Mouse (Mus musculus): Measurements from ENCODE around the gene Tyrobp. TPM values are rescaled to one million over a fixed set of nuclear protein-coding genes. Genes with fewer than 3 reads are reported as not detected.

The Tyrobp gene
- polyA plus RNA-seq, 1 experiment from 2014 or later, result 35.6 TPM

- no peaks in the 10 kb centered on the region for H3K27me3 ChIP-seq (ENCODE audit: control insufficient read depth, insufficient read depth, low read length)
- H3K9ac ChIP-seq, result no peak overlapping the region
- H3K27ac ChIP-seq, result no peak overlapping the region
- no peak overlapping the region for H3K4me3 ChIP-seq (replicated peaks; ENCODE audit: low read length)
- WGBS, result 44% methylated on average over 7 of the region's 7 CpGs
- DNase-seq (ENCODE audit: low spot score) (no peak), ATAC-seq (ENCODE audit: low FRiP score) (no peak)
- no peaks in the 10 kb centered on the region for H3K4me1 ChIP-seq (replicated peaks; ENCODE audit: control insufficient read depth, insufficient read depth, low read length)
- H3K36me3 ChIP-seq (replicated peaks; ENCODE audit: control insufficient read depth, insufficient read depth), result no peaks in the 10 kb centered on the region
- H3K4me2 ChIP-seq (replicated peaks), result no peak overlapping the region
- no peaks in the 10 kb centered on the region for H3K9me3 ChIP-seq (ENCODE audit: control insufficient read depth, low read length)
Observed at GRCm38 (mm10) chr7:30399671-30400070, 13.9 kb upstream of the Tyrobp start.

GRCm38 (mm10) chr7:30402343-30402742, 11.2 kb upstream of the Tyrobp start:
- no peak for DNase-seq (ENCODE audit: low spot score)
- H3K36me3 ChIP-seq (replicated peaks; ENCODE audit: control insufficient read depth, insufficient read depth), result no peaks in the 10 kb centered on the region
- no peak overlapping the region for H3K9ac ChIP-seq
- H3K9me3 ChIP-seq (ENCODE audit: control insufficient read depth, low read length), result no peaks in the 10 kb centered on the region
- 71% methylated on average over 4 of the region's 4 CpGs for WGBS
- no peak for ATAC-seq (ENCODE audit: low FRiP score)
- H3K27ac ChIP-seq, result no peak overlapping the region
- H3K4me1 ChIP-seq (replicated peaks; ENCODE audit: control insufficient read depth, insufficient read depth, low read length), result no peaks in the 10 kb centered on the region
- no peak overlapping the region for H3K4me2 ChIP-seq (replicated peaks)
- H3K4me3 ChIP-seq (replicated peaks; ENCODE audit: low read length), result no peak overlapping the region
- H3K27me3 ChIP-seq (ENCODE audit: control insufficient read depth, insufficient read depth, low read length), result no peaks in the 10 kb centered on the region

GRCm38 (mm10) chr7:30408639-30409038, 4.9 kb upstream of the Tyrobp start:
- ATAC-seq (ENCODE audit: low FRiP score), result no peak

GRCm38 (mm10) chr7:30409789-30410188, 3.8 kb upstream of the Tyrobp start:
- no peak overlapping the region for H3K27ac ChIP-seq
- H3K4me2 ChIP-seq (replicated peaks), result no peak overlapping the region
- ATAC-seq (ENCODE audit: low FRiP score) (no peak), DNase-seq (ENCODE audit: low spot score) (no peak)
- H3K9me3 ChIP-seq (ENCODE audit: control insufficient read depth, low read length), result no peaks in the 10 kb centered on the region
- WGBS, result 87% methylated on average over 2 of the region's 2 CpGs
- no peaks in the 10 kb centered on the region for H3K36me3 ChIP-seq (replicated peaks; ENCODE audit: control insufficient read depth, insufficient read depth)
- H3K4me1 ChIP-seq (replicated peaks; ENCODE audit: control insufficient read depth, insufficient read depth, low read length), result no peaks in the 10 kb centered on the region
- H3K27me3 ChIP-seq (ENCODE audit: control insufficient read depth, insufficient read depth, low read length), result no peaks in the 10 kb centered on the region
- no peak overlapping the region for H3K9ac ChIP-seq
- no peak overlapping the region for H3K4me3 ChIP-seq (replicated peaks; ENCODE audit: low read length)

More at GRCm38 (mm10) chr7:30408639-30409038, 4.9 kb upstream of the Tyrobp start:
- Histone ChIP-seq H3K4me2 (replicated peaks) (no peak overlapping the region), H3K27me3 (ENCODE audit: control insufficient read depth, insufficient read depth, low read length) (no peaks in the 10 kb centered on the region), H3K27ac (no peak overlapping the region), H3K9ac (no peak overlapping the region), H3K4me3 (replicated peaks; ENCODE audit: low read length) (no peak overlapping the region), H3K9me3 (ENCODE audit: control insufficient read depth, low read length) (no peaks in the 10 kb centered on the region), H3K4me1 (replicated peaks; ENCODE audit: control insufficient read depth, insufficient read depth, low read length) (no peaks in the 10 kb centered on the region), H3K36me3 (replicated peaks; ENCODE audit: control insufficient read depth, insufficient read depth) (no peaks in the 10 kb centered on the region)
- 87% methylated on average over 3 of the region's 3 CpGs for WGBS
- DNase-seq (ENCODE audit: low spot score), result no peak

- DNase-seq (ENCODE audit: low spot score), result no peak
- no peak overlapping the region for H3K4me2 ChIP-seq (replicated peaks)
- WGBS, result 73% methylated on average over 3 of the region's 3 CpGs
- no peaks in the 10 kb centered on the region for H3K4me1 ChIP-seq (replicated peaks; ENCODE audit: control insufficient read depth, insufficient read depth, low read length)
- H3K9me3 ChIP-seq (ENCODE audit: control insufficient read depth, low read length), result no peaks in the 10 kb centered on the region
- H3K9ac ChIP-seq, result no peak overlapping the region
- H3K4me3 ChIP-seq (replicated peaks; ENCODE audit: low read length), result no peak overlapping the region
- ATAC-seq (ENCODE audit: low FRiP score), result no peak
- no peaks in the 10 kb centered on the region for H3K36me3 ChIP-seq (replicated peaks; ENCODE audit: control insufficient read depth, insufficient read depth)
- H3K27me3 ChIP-seq (ENCODE audit: control insufficient read depth, insufficient read depth, low read length), result no peaks in the 10 kb centered on the region
- H3K27ac ChIP-seq, result no peak overlapping the region
Observed at GRCm38 (mm10) chr7:30411023-30411422, 2.5 kb upstream of the Tyrobp start.

GRCm38 (mm10) chr7:30412735-30413147, 819 bp upstream of the Tyrobp start:
- H3K27ac ChIP-seq, result no peak overlapping the region
- 50% methylated on average over 4 of the region's 4 CpGs for WGBS
- no peak overlapping the region for H3K4me3 ChIP-seq (replicated peaks; ENCODE audit: low read length)
- no peak overlapping the region for H3K4me2 ChIP-seq (replicated peaks)
- DNase-seq (ENCODE audit: low spot score), result no peak
- no peaks in the 10 kb centered on the region for H3K27me3 ChIP-seq (ENCODE audit: control insufficient read depth, insufficient read depth, low read length)
- no peaks in the 10 kb centered on the region for H3K4me1 ChIP-seq (replicated peaks; ENCODE audit: control insufficient read depth, insufficient read depth, low read length)
- H3K9ac ChIP-seq, result no peak overlapping the region
- H3K36me3 ChIP-seq (replicated peaks; ENCODE audit: control insufficient read depth, insufficient read depth), result no peaks in the 10 kb centered on the region
- no peaks in the 10 kb centered on the region for H3K9me3 ChIP-seq (ENCODE audit: control insufficient read depth, low read length)
- no peak for ATAC-seq (ENCODE audit: low FRiP score)

GRCm38 (mm10) chr7:30417856-30418255, 4.3 kb downstream of the Tyrobp start:
- no peak overlapping the region for H3K4me2 ChIP-seq (replicated peaks)
- H3K27me3 ChIP-seq (ENCODE audit: control insufficient read depth, insufficient read depth, low read length), result no peaks in the 10 kb centered on the region
- H3K4me3 ChIP-seq (replicated peaks; ENCODE audit: low read length), result no peak overlapping the region
- H3K27ac ChIP-seq, result no peak overlapping the region
- peaks cover 14% of the 10 kb centered on the region; the same call in 1 of the 2 replicates for H3K4me1 ChIP-seq (replicated peaks; ENCODE audit: control insufficient read depth, insufficient read depth, low read length)
- no peak overlapping the region for H3K9ac ChIP-seq
- no peaks in the 10 kb centered on the region for H3K36me3 ChIP-seq (replicated peaks; ENCODE audit: control insufficient read depth, insufficient read depth)
- 79% methylated on average over 9 of the region's 9 CpGs for WGBS
- H3K9me3 ChIP-seq (ENCODE audit: control insufficient read depth, low read length), result no peaks in the 10 kb centered on the region
- no peak for DNase-seq (ENCODE audit: low spot score)
- ATAC-seq (ENCODE audit: low FRiP score), result no peak

GRCm38 (mm10) chr7:30419561-30420499, 6.3 kb downstream of the Tyrobp start, which contains the start of gene Hcst:
Gene Hcst (minus strand): TSS chr7:30419854.
- ATAC-seq (ENCODE audit: low FRiP score) (no peak), DNase-seq (ENCODE audit: low spot score) (no peak)
- Histone ChIP-seq H3K4me2 (replicated peaks) (no peak within 1 kb of the TSS), H3K36me3 (replicated peaks; ENCODE audit: control insufficient read depth, insufficient read depth) (no peaks in the 10 kb centered on the region), H3K4me1 (replicated peaks; ENCODE audit: control insufficient read depth, insufficient read depth, low read length) (peaks cover 20% of the 10 kb centered on the region), H3K9ac (no peak within 1 kb of the TSS), H3K9me3 (ENCODE audit: control insufficient read depth, low read length) (no peaks in the 10 kb centered on the region), H3K27me3 (ENCODE audit: control insufficient read depth, insufficient read depth, low read length) (no peaks in the 10 kb centered on the region), H3K4me3 (replicated peaks; ENCODE audit: low read length) (no peak within 1 kb of the TSS), H3K27ac (no peak within 1 kb of the TSS)
- 77% methylated on average over 10 of the region's 10 CpGs for WGBS

GRCm38 (mm10) chr7:30420673-30421072, 7.1 kb downstream of the Tyrobp start:
- Histone ChIP-seq H3K4me3 (replicated peaks; ENCODE audit: low read length) (no peak overlapping the region; the same call in 1 of the 2 replicates), H3K4me2 (replicated peaks) (no peak overlapping the region), H3K9ac (no peak overlapping the region), H3K9me3 (ENCODE audit: control insufficient read depth, low read length) (no peaks in the 10 kb centered on the region), H3K4me1 (replicated peaks; ENCODE audit: control insufficient read depth, insufficient read depth, low read length) (peaks cover 20% of the 10 kb centered on the region), H3K27me3 (ENCODE audit: control insufficient read depth, insufficient read depth, low read length) (no peaks in the 10 kb centered on the region), H3K27ac (no peak overlapping the region), H3K36me3 (replicated peaks; ENCODE audit: control insufficient read depth, insufficient read depth) (no peaks in the 10 kb centered on the region)
- 89% methylated on average over 3 of the region's 3 CpGs for WGBS
- ATAC-seq (ENCODE audit: low FRiP score) (no peak), DNase-seq (ENCODE audit: low spot score) (no peak)

Measured in hindbrain, embryonic 14.5 days (tissue).